Mouse (Mus musculus): Measurements from ENCODE around the gene Gm3259.
"Not testable (repeated sequence)": the region's sequence is repeated elsewhere in the genome, so short reads cannot be mapped to it uniquely, and the experiment has no call there.

The Gm3259 gene

GRCm38 (mm10) chr5:95305611-95306010 is at the start of gene Gm3259:
Gene Gm3259, plus strand, starts transcription at chr5:95305911.
- not testable (repeated sequence) for ATAC-seq (ENCODE audit: low TSS enrichment)

GRCm38 (mm10) chr5:95272668-95273067 is 33.0 kb upstream of the Gm3259 start, which contains the start of gene Gm10424:
Gene Gm10424, minus strand, starts transcription at chr5:95272768.
- ATAC-seq (ENCODE audit: low TSS enrichment): not testable (repeated sequence)
